Mouse (Mus musculus) ES-E14 (cell line): ENCODE results near the gene Tmem178.

Source experiments
- HCFC1 ChIP-seq: IDR thresholded peaks from 2 replicates; pipeline ENCODE4 v1.6.1; 2012; ENCODE audit warnings: low read length, inconsistent platforms, borderline replicate concordance; ENCODE audit not compliant: insufficient read depth
- ZNF384 ChIP-seq: IDR thresholded peaks from 2 replicates; pipeline ENCODE4 v1.6.1; 2012; ENCODE audit warnings: low read depth, low read length, inconsistent platforms

DNA sequence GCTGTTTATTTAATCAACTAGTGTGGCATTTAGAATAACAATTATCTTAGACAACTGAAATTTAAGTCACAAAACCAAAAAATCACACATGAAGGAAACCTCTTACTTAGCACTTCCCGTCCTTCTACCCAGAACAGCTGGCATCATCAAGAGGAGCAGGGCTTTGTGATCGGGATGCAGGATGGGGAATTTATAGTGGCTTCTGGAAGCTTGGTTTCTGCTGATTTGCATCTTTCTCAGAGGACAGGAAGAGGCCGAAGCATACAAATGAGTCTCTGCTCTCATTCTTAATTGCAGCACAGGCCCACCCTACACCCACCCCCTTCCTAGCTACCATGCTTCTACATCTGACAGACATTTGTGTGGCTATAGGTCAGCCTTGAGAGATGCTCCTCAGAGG, 99.9 kb downstream of the Tmem178 start:
- TF ChIP-seq ZNF384 (no peak), HCFC1 (no peak)
